Mouse (Mus musculus): ENCODE results near the gene Nbas.

The Nbas gene

DNA sequence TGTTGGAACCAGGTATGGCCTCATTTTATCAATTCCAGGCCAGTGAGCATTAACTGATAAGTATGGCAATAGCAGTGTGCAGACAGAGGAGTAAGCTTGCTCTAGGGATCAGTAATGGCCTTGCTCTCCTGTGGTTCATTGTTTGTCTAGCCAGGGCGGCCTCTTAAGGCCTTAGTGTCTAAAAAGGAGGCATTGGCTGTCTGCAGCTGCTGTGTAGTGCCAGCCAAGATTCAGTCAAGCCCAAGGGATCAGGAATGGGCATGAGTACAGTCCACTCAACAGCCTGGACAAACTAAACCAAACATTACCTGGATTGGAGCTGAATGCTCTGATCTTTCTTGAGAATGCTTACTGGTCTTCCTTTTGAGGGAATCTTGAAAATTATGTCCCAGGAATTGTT lies 120.7 kb downstream of the Nbas start:
- no peak for DNase-seq (ENCODE audit: low spot score in 2 of 2)

DNA sequence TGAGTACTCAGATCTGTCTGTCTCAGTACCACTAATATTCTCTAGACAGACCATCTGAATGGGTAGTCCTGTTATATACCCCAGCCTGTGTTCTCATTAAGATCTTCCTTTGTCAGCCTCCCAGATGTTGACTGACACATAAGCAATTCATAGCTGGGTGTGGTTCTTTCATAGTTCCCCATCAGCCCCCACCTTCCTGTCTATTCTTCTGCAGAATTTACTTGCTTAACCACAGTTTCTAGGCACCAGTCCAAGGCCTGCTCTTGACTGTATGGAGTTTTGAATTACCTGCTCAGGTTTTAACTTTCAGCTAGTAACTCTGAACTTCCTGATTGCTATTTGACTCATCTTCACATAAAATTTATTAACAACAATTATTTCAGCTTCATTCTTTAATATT lies 141.3 kb downstream of the Nbas start:
- no peak for DNase-seq (ENCODE audit: low spot score in 2 of 2)

DNA sequence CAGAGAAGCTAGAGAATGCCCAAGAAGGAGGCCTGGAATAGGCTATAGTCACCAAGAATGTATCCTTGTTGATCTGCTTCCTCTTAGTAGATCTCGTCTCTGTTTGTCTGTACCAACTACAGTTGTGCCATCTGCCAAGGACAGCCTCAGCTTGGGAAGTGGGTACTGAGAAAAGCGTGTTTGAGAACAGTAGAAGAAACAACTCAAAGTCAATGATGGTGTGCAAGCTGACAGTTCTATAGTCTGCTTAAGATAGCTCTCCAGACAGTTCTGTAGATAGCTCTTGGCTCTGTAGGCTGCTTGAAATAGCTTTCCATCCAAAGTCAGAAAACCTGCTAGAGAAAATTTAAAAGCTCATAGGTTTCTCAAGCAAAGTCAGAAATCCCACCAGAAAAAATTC lies 149.7 kb downstream of the Nbas start:
- no peak for DNase-seq (ENCODE audit: low spot score in 2 of 2)

- no peak for DNase-seq (ENCODE audit: low spot score in 2 of 2)
Observed at GRCm38 (mm10) chr12:13430219-13430618, 161.3 kb downstream of the Nbas start.

DNA sequence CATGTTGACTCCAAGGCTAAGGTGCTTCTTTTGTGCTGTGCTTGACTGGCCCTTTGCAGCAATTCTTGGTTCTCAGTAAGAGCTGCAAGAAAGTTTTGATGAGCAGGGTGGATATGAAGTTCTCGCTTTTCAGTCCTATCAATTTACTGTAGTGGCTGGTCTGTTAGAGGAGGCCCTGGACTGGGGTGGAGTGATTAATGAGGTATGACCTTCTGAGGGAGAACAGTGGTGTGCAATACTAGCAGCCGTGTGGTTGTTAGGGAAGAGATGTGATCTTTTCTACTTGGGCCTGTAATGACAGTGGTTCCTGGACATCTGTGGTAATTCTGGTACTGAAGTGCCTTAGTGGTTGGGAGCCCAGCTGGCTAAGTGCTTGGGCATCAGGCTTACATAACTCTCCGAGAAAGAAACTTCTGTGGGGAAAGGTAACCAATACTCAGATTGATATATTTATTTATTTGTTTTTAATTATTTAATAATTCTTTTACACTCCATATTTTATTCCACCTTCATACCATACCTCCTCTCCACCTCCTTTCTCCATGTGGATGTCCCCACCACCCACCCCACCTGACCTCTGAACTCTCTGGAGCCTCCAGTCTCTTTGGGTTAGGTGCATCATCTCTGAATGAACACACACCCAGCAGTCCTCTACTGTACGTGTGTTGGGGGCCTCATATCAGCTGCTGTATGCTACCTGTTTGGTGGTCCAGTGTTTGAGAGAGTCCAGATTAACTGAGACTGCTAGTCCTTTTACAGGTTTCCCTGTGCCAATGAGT lies 175.9 kb downstream of the Nbas start:
- DNase-seq (ENCODE audit: low spot score in 2 of 2), result no peak

- no peak for DNase-seq (ENCODE audit: low spot score in 2 of 2)
Observed at GRCm38 (mm10) chr12:13445486-13446065, 176.6 kb downstream of the Nbas start.

DNA sequence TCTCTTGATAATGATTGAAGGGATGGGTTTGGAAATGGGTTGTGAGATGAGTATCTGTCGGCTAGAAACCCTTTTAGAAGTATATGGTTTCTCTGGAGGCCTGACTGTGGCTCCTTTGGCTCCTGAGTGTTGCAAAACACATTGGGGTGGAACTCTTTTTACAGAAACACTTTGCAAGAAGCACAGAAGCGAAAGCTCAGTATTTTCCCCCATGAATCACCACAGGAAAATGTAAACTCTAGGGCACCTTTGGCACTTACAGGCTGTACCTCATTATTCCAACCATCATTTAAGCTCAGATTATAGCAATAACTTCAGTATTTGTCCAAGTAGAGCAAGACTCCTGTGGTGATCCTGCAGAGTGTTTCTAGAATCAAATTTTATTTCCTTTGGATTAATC lies 180.0 kb downstream of the Nbas start:
- DNase-seq (ENCODE audit: low spot score in 2 of 2), result no peak

DNA sequence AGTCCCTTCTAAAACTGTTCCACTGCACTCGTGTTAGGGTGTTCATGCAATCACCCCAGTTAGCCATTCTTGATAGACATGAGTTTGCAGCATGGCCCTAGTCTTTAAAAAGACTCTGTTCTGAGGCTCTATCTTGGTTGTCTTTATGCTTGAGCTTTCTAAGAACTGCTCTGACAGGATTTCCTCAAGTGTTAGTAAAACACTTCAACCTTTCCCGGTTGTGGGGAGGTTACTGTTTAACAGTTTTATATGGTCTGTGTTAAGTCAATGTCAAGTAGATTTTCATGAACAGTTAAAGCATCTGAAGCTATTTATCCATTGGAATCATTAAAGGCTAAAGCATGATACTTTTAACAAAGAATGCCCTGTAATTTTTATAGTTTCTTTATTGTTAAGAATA lies 183.1 kb downstream of the Nbas start:
- no peak for DNase-seq (ENCODE audit: low spot score in 2 of 2)

DNA sequence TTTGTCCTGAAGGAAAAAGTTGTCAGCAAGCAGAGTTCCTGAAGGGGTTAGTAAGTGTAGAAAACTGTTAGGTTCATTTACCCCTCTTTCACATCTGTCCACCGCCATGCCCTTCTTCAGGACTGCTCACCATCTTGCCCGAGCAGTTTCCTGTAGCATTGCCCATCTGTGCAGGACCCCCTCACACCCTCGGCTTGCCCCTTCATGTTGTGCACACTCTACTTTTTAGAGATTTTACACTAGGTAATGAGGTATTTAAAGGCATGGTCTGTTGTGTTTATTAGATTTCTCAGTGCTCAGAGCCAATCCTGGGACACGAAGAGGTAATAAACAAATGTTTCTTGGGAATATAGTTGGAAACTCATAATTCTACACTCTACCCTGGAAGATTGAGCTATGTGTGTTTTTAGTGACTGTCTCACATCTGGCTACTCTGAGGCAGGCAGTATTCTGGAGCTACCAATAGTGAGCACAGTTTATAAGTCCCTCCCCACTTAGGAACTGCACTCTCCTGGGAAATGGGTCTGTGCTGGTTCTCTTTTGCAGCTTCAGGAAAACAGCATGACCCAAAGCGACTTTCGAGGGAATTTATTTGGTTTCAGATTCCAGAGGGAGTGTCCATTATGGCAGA lies 191.4 kb downstream of the Nbas start:
- no peak for DNase-seq (ENCODE audit: low spot score in 2 of 2)

DNA sequence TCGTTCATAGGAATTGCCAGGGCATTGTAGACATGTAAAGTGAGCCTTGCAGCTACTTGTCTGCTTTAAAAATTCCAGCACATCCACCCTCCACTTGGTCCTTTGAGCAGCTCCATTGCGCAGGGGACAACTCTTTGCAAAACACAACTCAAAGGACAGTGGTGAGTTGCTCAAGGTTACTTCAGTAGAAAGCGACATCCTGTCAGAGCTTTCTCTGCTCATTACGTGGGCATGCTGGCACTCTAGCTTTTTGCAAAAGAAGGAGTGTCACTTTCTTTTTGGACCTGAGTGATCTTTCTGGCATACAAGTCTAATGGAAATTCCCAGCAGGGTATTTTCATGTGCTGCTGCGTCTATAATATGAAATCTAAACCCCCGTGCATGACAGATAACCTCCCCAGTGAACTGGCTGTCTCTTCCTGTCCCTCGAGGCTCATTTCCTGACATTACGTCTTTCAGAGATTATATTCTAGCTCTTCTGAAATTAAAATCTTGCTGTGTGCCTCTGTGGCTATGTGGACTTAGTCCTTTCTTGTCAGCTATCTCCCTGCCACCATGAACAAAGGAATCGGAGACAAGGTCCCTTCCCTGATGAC lies 192.7 kb downstream of the Nbas start:
- no peak for DNase-seq (ENCODE audit: low spot score in 2 of 2)

GRCm38 (mm10) chr12:13462397-13462796 lies 193.5 kb downstream of the Nbas start:
- no peak for DNase-seq (ENCODE audit: low spot score in 2 of 2)

- DNase-seq (ENCODE audit: low spot score in 2 of 2), result no peak
Observed at GRCm38 (mm10) chr12:13465554-13465953, 196.6 kb downstream of the Nbas start.

DNA sequence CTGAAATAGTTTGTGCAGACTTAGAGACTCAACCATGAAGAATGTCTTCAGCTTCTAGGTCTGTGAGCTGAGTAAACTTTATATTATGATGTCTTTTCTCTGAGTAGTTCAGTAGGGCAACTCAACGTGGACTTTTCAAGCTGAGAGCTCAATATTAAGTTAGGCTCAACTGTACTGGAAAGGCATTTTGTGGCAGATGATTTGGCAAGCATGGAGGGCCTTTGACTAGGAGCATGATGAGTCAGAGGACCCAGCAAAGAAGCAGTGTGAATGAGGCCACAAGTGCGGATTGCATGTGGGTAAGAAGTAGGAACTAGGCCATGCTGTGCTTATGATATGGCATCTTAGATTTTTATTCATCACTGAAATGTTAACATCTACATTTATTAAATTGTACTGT lies 205.9 kb downstream of the Nbas start:
- no peak for DNase-seq (ENCODE audit: low spot score in 2 of 2)

DNA sequence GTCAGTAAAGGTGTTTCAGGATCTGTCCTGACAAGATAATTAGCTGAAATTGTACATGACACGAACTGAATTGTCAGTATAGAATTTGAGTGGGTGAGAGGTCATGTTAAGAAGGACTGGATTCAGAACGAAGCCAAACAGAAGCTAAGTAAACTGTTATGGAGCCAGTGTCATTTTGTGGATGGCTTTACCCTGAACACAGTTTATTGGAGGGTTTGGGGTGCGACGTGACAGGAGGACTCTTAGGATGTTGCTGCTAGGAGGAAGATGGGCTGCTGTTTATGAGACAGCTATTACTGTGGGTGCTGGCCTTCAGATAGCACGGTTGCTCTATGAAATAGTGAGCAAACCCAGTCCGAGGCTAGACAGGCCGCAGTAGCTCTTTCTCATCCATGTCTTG lies 210.2 kb downstream of the Nbas start:
- no peak for DNase-seq (ENCODE audit: low spot score in 2 of 2)

GRCm38 (mm10) chr12:13486278-13486677 lies 217.3 kb downstream of the Nbas start:
- no peak for DNase-seq (ENCODE audit: low spot score in 2 of 2)

- no peak for DNase-seq (ENCODE audit: low spot score in 2 of 2)
Observed at GRCm38 (mm10) chr12:13497211-13497610, 228.3 kb downstream of the Nbas start.

GRCm38 (mm10) chr12:13499237-13499889 lies 230.4 kb downstream of the Nbas start:
- DNase-seq (ENCODE audit: low spot score in 2 of 2), result no peak

DNA sequence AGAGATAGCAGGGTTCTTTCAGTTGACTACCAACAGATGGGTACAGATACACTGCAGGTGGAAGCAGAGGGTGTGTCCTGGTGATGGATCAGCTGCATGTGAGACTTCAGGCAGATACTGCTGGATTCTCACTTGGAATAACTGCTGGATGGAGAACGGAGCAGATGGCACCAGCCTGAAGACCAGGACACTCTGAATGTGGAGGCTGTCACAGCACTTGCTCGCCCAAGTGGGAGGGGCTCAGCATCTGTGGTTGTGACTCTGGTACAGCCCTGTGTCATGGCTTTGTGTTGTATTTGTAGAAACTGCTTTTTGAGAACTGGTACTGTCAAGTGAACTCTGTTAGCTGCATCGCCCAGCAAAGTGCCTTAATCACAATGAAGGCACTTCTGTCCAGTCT lies 231.3 kb downstream of the Nbas start:
- no peak for DNase-seq (ENCODE audit: low spot score in 2 of 2)

DNA sequence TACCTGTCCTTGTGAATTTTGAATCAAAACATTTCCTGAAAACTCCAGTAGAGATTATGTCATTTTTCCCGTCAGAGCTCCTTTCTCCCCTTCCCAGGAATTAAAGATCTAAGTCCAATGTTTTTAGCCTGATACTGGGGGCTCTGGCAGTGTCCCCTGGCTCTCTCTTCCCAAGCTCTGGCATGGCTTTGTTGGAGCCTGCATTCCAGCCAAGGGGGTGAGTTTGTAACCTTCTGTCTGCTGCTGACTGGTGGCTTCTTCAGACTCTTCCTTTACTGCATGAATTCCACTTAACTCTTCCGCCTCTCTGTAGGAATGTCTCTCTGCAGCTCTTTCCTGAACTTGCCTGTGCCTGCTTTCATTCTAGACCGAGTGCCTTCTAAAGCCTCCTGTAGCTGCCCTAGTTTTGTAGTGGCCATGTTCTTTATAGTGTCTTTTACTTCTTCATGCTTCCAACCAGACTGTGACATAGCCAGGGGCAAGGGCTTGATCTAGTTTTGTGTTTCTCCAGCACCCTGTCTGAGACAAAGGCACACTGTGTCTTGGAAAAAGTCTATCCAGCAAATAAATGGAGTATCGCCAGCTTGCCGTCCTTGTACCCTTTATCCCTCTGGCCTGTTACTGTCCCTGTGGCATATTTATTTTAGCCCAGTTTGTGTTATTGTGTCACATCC lies 236.0 kb downstream of the Nbas start:
- no peak for DNase-seq (ENCODE audit: low spot score in 2 of 2)

DNA sequence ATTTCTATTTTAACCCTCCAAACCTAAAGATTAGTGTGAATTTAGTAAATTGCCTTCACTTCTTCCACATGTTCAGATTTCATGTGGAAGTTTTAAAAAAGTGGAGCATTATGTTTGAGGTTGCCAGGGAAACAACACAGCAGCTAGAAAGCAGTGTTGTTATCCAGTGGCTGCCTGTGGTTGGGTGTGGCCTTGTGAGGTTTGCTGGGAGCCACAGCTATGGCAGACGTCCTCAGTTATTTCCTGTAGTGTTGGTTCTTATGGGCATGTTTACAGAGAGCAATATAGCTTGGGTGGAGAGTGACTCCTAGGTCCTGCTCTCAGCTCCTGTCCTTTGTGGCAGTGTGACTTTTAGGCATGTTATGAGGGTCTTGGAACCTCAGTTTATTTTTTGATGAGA lies 249.1 kb downstream of the Nbas start:
- no peak for DNase-seq (ENCODE audit: low spot score in 2 of 2)

DNA sequence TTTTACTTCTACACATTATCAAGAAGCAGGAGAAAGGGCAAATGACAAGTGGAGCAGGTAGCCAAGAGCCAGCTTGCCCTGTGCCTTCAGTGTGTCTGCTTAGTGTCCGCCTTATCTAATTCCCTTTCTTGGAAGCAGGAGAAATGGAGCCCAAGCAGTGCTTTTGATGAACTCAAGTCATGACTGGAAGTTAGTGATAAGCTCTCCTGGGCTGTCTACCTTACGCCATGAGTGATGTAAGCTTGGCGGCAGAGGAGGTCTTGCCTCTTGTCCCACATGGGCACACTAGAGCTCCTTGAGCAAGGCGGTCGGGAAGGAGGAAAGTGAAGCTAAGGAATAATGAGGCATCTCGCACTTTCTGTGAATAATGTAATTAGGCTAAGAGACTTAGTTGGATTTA lies 250.5 kb downstream of the Nbas start:
- DNase-seq (ENCODE audit: low spot score in 2 of 2), result no peak
